Mouse (Mus musculus): ENCODE measurements around the gene Poc1b. TPM values are rescaled to one million over a fixed set of nuclear protein-coding genes. Genes with fewer than 3 reads are reported as not detected.
A peak's percentile ranks its signal among the peaks of the same experiment; 100 is the strongest.
"Not testable (repeated sequence)": the region's sequence is repeated elsewhere in the genome, so short reads cannot be mapped to it uniquely, and the experiment has no call there.

The Poc1b gene
- total RNA-seq, 2 experiments from 2014 or later: 3.5 to 4.0 TPM

GRCm38 (mm10) chr10:99157697-99158096, 50.9 kb downstream of the Poc1b start:
- not testable (repeated sequence) for DNase-seq

DNA sequence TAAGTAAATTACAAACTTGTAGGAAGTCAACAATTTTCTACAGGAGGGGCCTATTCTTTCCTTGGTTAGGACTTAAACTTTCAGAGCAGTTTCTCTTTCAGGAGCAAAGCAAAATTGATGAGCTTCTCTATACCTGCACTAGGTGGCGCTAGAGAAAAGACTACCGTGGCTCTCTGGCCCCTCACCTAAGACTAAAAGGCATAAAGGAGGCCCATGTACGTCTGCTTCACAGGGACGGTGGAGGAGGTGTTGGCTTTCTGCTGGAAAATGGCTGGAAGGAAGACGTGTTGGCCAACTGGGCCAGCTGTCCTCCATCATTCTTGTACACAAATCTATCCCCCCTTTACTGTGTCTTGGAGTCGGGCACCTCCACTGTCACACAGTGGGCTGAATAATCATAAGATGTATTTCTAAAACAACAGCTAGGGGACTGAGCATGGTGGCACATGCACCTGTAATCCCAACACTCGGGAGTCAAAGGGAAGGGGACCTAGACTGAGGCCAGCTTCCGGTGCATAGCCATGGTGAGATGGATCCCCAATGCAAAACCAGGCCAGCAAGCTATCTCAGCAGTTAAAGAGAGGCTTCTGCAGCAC, 55.2 kb downstream of the Poc1b start:
- no peak for DNase-seq

DNA sequence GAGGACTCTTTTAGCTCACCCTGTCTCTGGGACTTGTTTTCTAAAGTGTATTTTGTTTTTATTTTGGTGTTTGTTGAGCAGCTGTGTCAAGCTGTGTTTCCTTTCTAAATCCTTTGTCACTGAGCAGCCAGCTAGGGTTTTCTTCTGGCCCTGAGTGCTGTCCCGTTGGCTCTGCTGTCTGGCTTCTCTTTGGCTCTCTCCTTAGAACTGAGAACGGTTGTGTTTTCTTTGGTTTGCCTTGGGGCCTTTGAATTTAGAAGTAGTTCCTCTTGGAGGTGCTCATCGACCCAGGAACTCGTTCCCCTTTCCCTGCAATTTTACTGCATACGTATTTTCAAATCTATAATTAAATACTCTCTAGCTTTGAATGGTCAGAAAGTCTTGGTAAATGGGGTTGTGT, 56.2 kb downstream of the Poc1b start:
- no peak for DNase-seq

GRCm38 (mm10) chr10:99164871-99165477, 58.1 kb downstream of the Poc1b start:
- no peak for DNase-seq

GRCm38 (mm10) chr10:99165751-99166282, 59.0 kb downstream of the Poc1b start:
- DNase-seq: no peak

- DNase-seq: no peak
Observed at GRCm38 (mm10) chr10:99166392-99166791, 59.6 kb downstream of the Poc1b start.

DNA sequence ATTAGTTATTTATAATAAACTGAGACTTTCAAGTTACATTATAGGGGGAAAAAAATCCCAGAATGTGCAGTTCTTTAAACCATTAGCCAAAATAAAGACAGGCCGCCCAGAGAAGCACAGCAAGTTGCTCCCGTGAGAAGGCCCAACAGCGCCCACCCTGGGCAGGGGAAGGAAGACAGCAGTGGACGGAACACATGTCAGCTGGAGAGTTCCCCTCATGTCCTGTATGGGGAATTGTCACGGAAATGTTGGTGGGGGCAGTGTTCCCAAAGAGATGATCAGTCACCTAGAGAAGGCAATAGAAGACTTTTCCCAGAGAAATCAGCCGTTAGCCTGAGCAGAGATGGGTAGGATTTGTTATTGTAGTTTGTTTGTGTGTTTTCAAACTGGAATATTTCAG, 61.6 kb downstream of the Poc1b start:
- DNase-seq: no peak

DNA sequence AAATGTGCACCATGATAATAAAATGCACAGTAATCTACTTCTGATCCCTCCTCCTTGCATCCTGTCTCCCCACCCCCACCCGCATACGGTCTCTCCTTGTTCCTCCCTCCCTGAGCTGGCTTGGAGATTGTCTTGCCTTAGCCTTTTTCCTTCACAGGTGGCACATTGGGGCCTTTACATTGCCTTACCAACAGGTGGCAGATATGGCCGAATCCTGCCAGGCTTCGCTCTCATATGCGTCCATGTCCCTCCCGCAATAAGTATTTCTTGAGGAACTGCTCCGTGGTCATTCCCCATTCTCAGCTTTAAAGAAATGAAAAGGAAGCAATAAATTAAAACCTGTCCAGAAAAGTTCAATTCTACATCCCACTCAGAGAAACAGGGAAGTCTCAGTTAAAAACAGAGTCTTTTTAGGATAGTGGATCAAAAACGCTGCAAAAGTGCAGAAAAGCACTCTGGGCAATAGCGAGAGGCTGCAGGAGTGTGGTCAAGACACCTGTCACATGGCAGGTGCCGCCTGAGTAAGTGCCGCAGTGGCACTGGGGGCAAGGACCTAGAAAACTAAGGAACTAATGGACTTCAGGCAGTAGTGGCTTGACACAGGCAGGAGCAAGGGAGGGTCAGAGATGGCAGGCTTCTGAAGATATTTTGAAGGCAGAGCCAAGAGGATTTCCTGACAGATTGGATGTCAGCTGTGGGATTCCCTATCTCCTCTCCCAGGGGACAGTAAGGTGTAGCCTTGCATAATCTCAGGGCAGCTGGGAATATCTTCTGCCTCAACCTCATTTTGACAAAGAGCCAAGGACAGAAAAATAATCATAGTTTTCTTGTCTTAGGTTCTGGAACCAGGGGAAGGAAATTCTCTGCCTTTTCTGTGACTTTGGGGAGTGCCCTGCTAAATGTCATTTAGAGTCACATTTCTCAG, 62.3 kb downstream of the Poc1b start:
- peak; percentile 26 for DNase-seq

DNA sequence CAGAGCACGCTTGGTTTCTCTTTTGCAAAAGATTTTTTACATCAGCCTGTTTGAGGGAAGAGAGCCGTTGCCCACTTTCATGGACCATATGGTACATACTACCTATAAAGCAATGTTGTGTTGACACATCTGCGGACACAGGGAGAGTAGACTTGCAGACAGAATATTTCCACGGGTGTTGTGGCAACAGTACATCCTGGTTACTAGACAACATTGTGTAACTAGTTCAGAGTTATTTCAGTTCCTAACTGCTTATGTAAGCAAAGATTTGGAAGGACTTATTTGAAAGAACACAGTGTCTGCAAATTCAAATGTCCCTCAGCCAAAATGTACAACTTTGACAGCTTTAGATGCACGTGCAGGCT, 62.9 kb downstream of the Poc1b start:
- DNase-seq: peak; percentile 32

DNA sequence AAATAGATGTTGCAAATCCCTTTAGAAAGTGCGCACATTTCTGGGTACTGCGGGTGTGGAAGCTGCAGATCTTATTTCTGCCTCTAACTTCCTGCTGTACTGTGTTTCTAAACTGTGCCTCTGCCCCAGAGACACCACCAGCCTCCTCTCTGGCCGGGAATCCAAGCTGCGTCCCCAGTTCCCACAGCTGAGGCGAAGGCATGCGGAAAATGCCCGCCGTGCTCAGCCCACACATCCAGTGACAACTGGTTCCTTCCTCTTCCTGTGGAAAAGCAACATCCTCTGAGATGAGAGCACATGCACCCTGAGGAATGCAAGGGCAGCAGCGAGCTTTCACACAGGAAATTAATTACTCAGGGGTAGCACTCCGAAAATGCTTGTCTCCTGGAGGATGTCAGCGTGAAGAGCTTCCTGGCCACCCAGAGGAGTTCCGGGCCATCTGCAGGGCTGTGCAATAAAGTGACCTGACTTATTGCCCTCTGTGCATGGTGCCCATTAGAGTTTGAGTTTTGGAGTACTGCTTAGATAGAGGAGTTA, 65.2 kb downstream of the Poc1b start:
- peak; percentile 60 for DNase-seq

- no peak for DNase-seq
Observed at GRCm38 (mm10) chr10:99172906-99173507, 66.2 kb downstream of the Poc1b start.

DNA sequence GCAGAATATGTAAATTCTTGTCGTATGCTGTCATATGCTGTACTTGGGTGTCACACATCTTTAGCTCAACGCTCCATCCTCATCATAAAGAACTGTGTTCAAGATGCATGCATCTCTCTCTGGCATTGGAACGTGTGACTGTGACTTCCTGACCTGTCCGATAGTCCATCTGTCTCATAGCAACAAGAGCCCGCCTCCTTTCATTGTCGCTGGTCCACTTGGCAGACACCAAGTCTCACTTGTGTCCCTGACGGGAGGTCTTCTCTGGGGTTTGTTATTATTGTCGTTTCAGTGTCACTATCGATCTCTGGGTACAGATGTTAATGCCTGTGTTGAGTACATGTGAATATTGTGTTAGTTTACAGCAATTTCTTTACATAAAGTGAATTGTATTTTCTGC, 70.1 kb downstream of the Poc1b start:
- no peak for DNase-seq

DNA sequence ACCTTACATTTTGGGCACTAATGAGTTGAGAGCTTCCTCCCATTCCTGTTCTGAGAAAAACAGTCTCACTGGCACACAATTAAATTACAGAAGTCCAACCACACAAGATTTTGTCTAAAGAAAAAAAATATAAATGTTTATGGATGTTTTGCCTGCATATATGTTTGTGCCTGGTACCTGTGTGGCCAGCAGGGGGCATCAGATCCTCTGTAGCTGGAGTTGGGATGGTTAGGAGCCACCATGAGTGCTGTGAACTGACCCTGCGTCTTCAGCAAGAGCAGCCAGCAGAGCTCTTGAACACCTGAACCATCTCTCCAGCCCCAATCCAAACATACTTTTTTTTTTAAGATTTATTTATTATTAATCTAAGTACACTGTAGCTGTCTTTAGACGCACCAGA, 71.3 kb downstream of the Poc1b start:
- DNase-seq: no peak

DNA sequence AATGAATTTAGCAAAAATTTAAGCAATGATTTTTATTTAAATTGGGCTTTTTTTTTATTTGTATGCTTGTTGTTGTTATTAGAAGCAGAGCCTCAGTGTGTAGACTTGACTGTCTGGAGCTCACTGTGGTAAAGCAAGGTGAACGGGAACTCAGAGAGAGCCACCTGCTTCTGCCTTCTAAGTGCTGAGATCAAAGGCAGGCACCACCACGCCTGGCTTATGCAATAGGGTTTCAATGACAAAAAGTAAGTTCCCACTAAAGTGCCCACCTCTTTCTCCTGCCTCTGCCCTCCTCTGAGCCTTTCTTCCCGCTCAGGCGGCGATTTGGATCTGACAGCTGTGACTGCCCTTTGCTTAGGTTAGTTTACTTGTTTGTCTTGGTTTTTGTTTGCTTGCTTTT, 72.3 kb downstream of the Poc1b start:
- no peak for DNase-seq

DNA sequence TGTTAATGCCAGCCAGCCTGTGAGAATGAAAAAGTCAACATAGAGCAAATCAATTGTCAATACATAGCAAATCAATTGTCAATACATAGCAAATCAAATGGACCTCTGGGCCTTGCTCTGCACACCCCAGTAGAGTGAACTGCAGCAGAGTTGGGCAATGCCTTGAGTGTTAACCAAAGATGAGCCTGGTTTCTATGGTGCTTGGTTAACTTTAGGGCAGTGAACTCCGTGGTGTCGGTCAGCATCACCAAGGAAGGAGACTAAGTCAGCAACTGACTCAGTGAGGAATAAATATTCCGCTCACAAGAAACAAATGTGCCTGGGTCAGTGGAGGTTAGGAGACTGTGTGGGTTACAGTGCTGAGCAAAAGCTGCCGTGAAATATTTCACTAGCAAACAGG, 72.7 kb downstream of the Poc1b start:
- no peak for DNase-seq

- DNase-seq: no peak
Observed at GRCm38 (mm10) chr10:99181497-99181896, 74.7 kb downstream of the Poc1b start.

GRCm38 (mm10) chr10:99182107-99182506, 75.3 kb downstream of the Poc1b start:
- no peak for DNase-seq

- DNase-seq: no peak
Observed at GRCm38 (mm10) chr10:99188175-99188574, 81.3 kb downstream of the Poc1b start.

GRCm38 (mm10) chr10:99188656-99189603, 82.1 kb downstream of the Poc1b start:
- no peak for DNase-seq

DNA sequence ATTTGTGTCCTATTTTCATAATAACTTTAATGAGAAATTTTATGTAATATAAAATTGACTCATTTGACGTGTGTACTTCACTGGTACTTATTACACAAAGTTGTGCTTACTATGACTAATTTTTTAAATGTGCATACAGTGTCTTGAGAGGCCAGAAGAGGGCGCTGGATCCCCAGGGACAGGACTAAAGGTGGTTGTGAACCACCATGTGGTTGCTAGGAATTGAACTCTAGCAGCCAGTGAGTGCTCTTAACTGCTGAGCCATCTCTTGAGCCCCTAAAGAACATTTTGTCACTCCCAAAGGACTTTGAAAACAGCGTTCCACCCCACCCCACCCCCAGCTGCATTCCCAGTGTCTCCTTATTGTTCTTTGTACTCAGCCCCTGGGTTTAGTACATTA, 84.0 kb downstream of the Poc1b start:
- no peak for DNase-seq

DNA sequence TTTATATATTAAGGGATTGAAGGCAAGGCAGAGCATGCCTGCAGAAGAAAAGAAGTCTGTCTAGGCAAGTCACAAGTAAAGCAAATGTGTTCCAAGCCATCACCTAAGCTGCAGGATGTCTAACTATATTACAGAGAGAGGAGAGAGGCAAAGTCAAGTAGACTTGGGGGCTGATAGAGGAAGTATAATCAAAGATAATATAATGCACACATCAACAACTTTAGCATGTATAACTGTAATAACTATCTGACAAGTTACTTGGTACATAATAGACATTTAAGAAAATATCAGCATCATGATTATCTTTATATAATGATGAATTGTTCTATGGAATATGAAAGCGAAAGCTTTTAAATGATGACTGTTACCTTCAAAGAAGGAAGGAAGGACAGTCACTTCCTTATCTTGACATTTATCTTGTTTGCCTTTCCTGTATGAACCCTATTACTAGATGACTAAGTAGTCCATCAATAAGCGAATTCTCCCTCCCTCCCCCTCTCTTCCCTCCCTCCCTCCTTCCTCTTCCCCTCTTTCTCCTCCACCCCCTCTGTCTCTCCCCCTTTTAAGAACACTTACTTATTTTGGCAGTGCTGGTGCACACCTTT, 87.7 kb downstream of the Poc1b start:
- no peak for DNase-seq

All from gastrocnemius, postnatal 25 days (tissue).